Mouse (Mus musculus) liver, postnatal 0 days (tissue): Measurements from ENCODE around the gene Ankrd31.

Source experiments
- CTCF ChIP-seq: sonication (generic); IDR thresholded peaks from 2 replicates; pipeline ENCODE4 v1.5.1; 2016; ENCODE audit warnings: antibody characterized with exemption, low read depth
- EP300 ChIP-seq: IDR thresholded peaks from 2 replicates; pipeline ENCODE4 v1.6.1; 2016; ENCODE audit warnings: antibody characterized with exemption, low read depth, mild to moderate bottlenecking

DNA sequence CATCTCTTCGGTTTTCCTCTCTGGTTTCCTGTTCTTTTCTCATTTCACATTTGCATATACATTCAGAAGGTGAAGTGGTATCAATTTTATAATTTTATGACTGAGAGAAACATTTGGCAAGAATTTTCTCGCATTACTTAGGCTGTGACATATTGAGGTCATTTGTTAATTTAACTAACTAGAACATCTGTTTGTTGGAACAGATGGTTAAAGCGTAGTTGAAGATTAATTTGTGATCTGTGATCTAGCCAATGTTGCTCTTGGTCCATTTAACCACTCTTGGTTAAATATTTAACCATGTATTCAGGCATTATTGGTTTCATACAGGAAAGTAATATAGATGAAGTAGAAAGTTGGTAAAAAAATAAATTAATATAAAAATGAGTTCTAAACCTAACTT, 47.2 kb downstream of the Ankrd31 start:
- TF ChIP-seq CTCF (no peak), EP300 (peak; percentile 65)
